Mouse (Mus musculus) testis, adult 2 months (tissue): ENCODE measurements at regions not wholly inside any gene's neighbourhood (a gene's known extent, or its start where the extent isn't known, plus 50 kb on each side); places are given as distances from the start of the nearest gene placed in this dataset.

Experiments used
- H3K27ac ChIP-seq: fragments of 200-500 bp; 2 replicates; pipeline ENCODE4 v1.5.1; 2012; ENCODE audit warnings: low read depth, low read length; ENCODE audit not compliant: control insufficient read depth, insufficient read depth
- H3K27me3 ChIP-seq: fragments of 200-500 bp; 2 replicates; pipeline ENCODE4 v1.6.1; 2012; ENCODE audit warnings: mild to moderate bottlenecking, low read length, moderate library complexity; ENCODE audit not compliant: control insufficient read depth, insufficient read depth
- H3K36me3 ChIP-seq: fragments of 200-500 bp; 2 replicates; pipeline ENCODE4 v1.6.1; 2012; ENCODE audit warnings: mild to moderate bottlenecking, low read length; ENCODE audit not compliant: control insufficient read depth, insufficient read depth
- H3K4me1 ChIP-seq: fragments of 200-500 bp; 2 replicates; pipeline ENCODE4 v1.6.1; 2012; ENCODE audit warnings: low read length; ENCODE audit not compliant: control insufficient read depth, insufficient read depth
- H3K4me3 ChIP-seq: fragments of 200-500 bp; 2 replicates; pipeline ENCODE4 v1.5.1; 2012; ENCODE audit warnings: low read depth, mild to moderate bottlenecking, low read length, moderate library complexity, mixed read lengths; ENCODE audit not compliant: control insufficient read depth
- CTCF ChIP-seq: fragments of 200-500 bp; IDR thresholded peaks from 2 replicates; pipeline ENCODE4 v1.5.1; 2012; ENCODE audit warnings: low read depth, mild to moderate bottlenecking, inconsistent platforms, low read length, moderate library complexity; ENCODE audit not compliant: control insufficient read depth, insufficient read depth, insufficient replicate concordance
- POLR2A ChIP-seq: fragments of 200-500 bp; IDR thresholded peaks from 2 replicates; pipeline ENCODE4 v1.6.1; 2012; ENCODE audit warnings: low read depth, mild to moderate bottlenecking, inconsistent platforms, low read length, moderate library complexity; ENCODE audit not compliant: control insufficient read depth

- H3K27me3 ChIP-seq, result no peaks in the 10 kb centered on the region
- H3K4me1 ChIP-seq, result no peaks in the 10 kb centered on the region
- no peaks in the 10 kb centered on the region for H3K36me3 ChIP-seq
- no peak overlapping the region for H3K4me3 ChIP-seq
- no peak overlapping the region for H3K27ac ChIP-seq
- TF ChIP-seq POLR2A (no peak), CTCF (no peak)
These were observed 239.7 kb upstream of the Car10 start for GRCm38 (mm10) chr11:92858170-92858569.

- Histone ChIP-seq H3K4me3 (no peak overlapping the region), H3K36me3 (no peaks in the 10 kb centered on the region), H3K27ac (no peak overlapping the region), H3K4me1 (no peaks in the 10 kb centered on the region), H3K27me3 (no peaks in the 10 kb centered on the region)
- TF ChIP-seq POLR2A, result no peak
- TF ChIP-seq CTCF, result peak; percentile 30; the same call in 1 of the 2 replicates
These were observed 208.0 kb upstream of the Car10 start for GRCm38 (mm10) chr11:92889693-92890454.

- no peak overlapping the region for H3K27ac ChIP-seq
- H3K4me3 ChIP-seq, result no peak overlapping the region
- H3K36me3 ChIP-seq, result no peaks in the 10 kb centered on the region
- H3K4me1 ChIP-seq, result no peaks in the 10 kb centered on the region
- H3K27me3 ChIP-seq, result no peaks in the 10 kb centered on the region
- TF ChIP-seq POLR2A, result no peak
- no peak for TF ChIP-seq CTCF
These were observed 198.5 kb upstream of the Car10 start for GRCm38 (mm10) chr11:92899296-92899695.
